Mouse (Mus musculus) cerebellum, adult (tissue): ENCODE data around the gene H2-Oa.
A peak's percentile ranks its signal among the peaks of the same experiment; 100 is the strongest.

ENCODE experiments used
- ATAC-seq: cut with Nextera tagmentation; 2 replicates; pipeline ENCODE4 v1.9.2; 2017; ENCODE audit warnings: mild to moderate bottlenecking, moderate library complexity, mixed read lengths; ENCODE audit not compliant: insufficient number of reproducible peaks, low FRiP score, low TSS enrichment

The H2-Oa gene

GRCm38 (mm10) chr17:34121172-34121878, 29.2 kb downstream of the H2-Oa start:
- peak; percentile 18; the same call in 1 of the 2 replicates for ATAC-seq

GRCm38 (mm10) chr17:34121879-34122187, 29.7 kb downstream of the H2-Oa start:
- ATAC-seq, result no peak

- ATAC-seq, result peak; percentile 37
Observed at GRCm38 (mm10) chr17:34122188-34122984, 30.2 kb downstream of the H2-Oa start, which contains the start of gene Brd2. TSS of gene Brd2 (minus strand) at chr17:34122634.

GRCm38 (mm10) chr17:34123111-34123510, 31.0 kb downstream of the H2-Oa start:
- ATAC-seq, result no peak

GRCm38 (mm10) chr17:34123518-34123917, 31.4 kb downstream of the H2-Oa start:
- no peak for ATAC-seq

- ATAC-seq, result no peak
Observed at GRCm38 (mm10) chr17:34124649-34125048, 32.5 kb downstream of the H2-Oa start.

GRCm38 (mm10) chr17:34126826-34127420, 34.8 kb downstream of the H2-Oa start:
- no peak for ATAC-seq

- peak; percentile 60; the same call in 1 of the 2 replicates for ATAC-seq
Observed at GRCm38 (mm10) chr17:34127475-34127874, 35.3 kb downstream of the H2-Oa start.

- no peak for ATAC-seq
Observed at GRCm38 (mm10) chr17:34128264-34128937, 36.3 kb downstream of the H2-Oa start.

- no peak for ATAC-seq
Observed at GRCm38 (mm10) chr17:34128944-34129791, 37.0 kb downstream of the H2-Oa start.

- no peak for ATAC-seq
Observed at GRCm38 (mm10) chr17:34130073-34130947, 38.2 kb downstream of the H2-Oa start.

- ATAC-seq, result no peak
Observed at GRCm38 (mm10) chr17:34131911-34132310, 39.8 kb downstream of the H2-Oa start.

- no peak for ATAC-seq
Observed at GRCm38 (mm10) chr17:34133289-34133688, 41.1 kb downstream of the H2-Oa start.

- ATAC-seq, result no peak
Observed at GRCm38 (mm10) chr17:34134451-34134850, 42.3 kb downstream of the H2-Oa start.

- ATAC-seq, result peak; percentile 100
Observed at GRCm38 (mm10) chr17:34135297-34136224, 43.4 kb downstream of the H2-Oa start.

GRCm38 (mm10) chr17:34137601-34138000, 45.5 kb downstream of the H2-Oa start:
- ATAC-seq, result no peak

- ATAC-seq, result no peak
Observed at GRCm38 (mm10) chr17:34138655-34139054, 46.5 kb downstream of the H2-Oa start.

GRCm38 (mm10) chr17:34139416-34139815, 47.3 kb downstream of the H2-Oa start:
- ATAC-seq, result no peak
